9 mouse cellular contexts compared by ENCODE assay signal in genomic region chr5:19909664-19910063, GRCm38 (mm10).
DNase-seq lines count a peak whose midpoint lies in the region; ATAC-seq and TF ChIP-seq lines count a peak whose summit lies in the region.
"Had no signal": no experiment of that assay in that cellular context is flagged by ENCODE, and none has a peak within 500 bp of the region (broad histone marks: within the 10 kb centered on the region; RNA-seq: fewer than 3 reads in every experiment).

No protein-coding gene starts in this region.

- TF ChIP-seq EP300 in lung, postnatal 0 days (IDR thresholded peaks at IDR 0.05): no peak

- H3K4me3 ChIP-seq in lung, postnatal 0 days (ENCODE audit: low read depth, low read length): no peak overlapping the region
- peak overlapping the region; percentile 51 for H3K4me3 ChIP-seq in hindbrain, embryonic 11.5 days (ENCODE audit: low read depth, low read length)
- peak overlapping the region; percentile 48 for H3K4me3 ChIP-seq in midbrain, embryonic 11.5 days (ENCODE audit: low read depth, low read length)
- H3K4me3 ChIP-seq in lung, adult 2 months (replicated peaks; ENCODE audit: extremely low read depth, low read depth, low read length): no peak overlapping the region

- H3K27ac ChIP-seq in lung, postnatal 0 days (ENCODE audit: low read length): no peak overlapping the region
- no peak overlapping the region for H3K27ac ChIP-seq in hindbrain, embryonic 11.5 days (ENCODE audit: low read depth, low read length)
- H3K27ac ChIP-seq in midbrain, embryonic 11.5 days (ENCODE audit: low read depth, low read length): no peak overlapping the region
- H3K27ac ChIP-seq: limb, embryonic 15.5 days had no signal

- no peak for ATAC-seq in lung, postnatal 0 days
- ATAC-seq in hindbrain, embryonic 11.5 days (ENCODE audit: low FRiP score): 0 out of 2 replicates have a peak, but pooled peaks have one; percentile 24
- ATAC-seq in midbrain, embryonic 11.5 days (ENCODE audit: low FRiP score): no peak
- no peak for ATAC-seq in CD4-positive, CD25-positive, alpha-beta regulatory T cell, adult 4 months

- intact Hi-C loops in heart, postnatal 36 days (cut with DNase I): no loop called here

- TF ChIP-seq CTCF in lung, postnatal 0 days (IDR thresholded peaks at IDR 0.05): no peak
- TF ChIP-seq CTCF in lung, adult 2 months (IDR thresholded peaks at IDR 0.05; ENCODE audit: insufficient read depth, low read length): no peak

- no peaks in the 10 kb centered on the region for H3K36me3 ChIP-seq in lung, postnatal 0 days (ENCODE audit: insufficient read depth, low read length)
- no peaks in the 10 kb centered on the region for H3K36me3 ChIP-seq in hindbrain, embryonic 11.5 days (ENCODE audit: control insufficient read depth, insufficient read depth, low read length)
- no peaks in the 10 kb centered on the region for H3K36me3 ChIP-seq in midbrain, embryonic 11.5 days (ENCODE audit: control insufficient read depth, insufficient read depth, low read length)
- H3K36me3 ChIP-seq: limb, embryonic 15.5 days had no signal

- WGBS in lung, postnatal 0 days: 63% methylated on average over 7 of the region's 7 CpGs
- WGBS in hindbrain, embryonic 11.5 days: 76% methylated on average over 7 of the region's 7 CpGs
- 67% methylated on average over 7 of the region's 7 CpGs for WGBS in midbrain, embryonic 11.5 days
- WGBS in lung, adult 2 months: 62% methylated on average over 7 of the region's 7 CpGs

- peak overlapping the region; percentile 46; the same call in 1 of the 2 replicates for H3K4me2 ChIP-seq in lung, postnatal 0 days (replicated peaks; ENCODE audit: low read depth, low read length)
- H3K4me2 ChIP-seq in hindbrain, embryonic 11.5 days (replicated peaks; ENCODE audit: low read depth, low read length): peak overlapping the region; percentile 63
- H3K4me2 ChIP-seq in midbrain, embryonic 11.5 days: peak overlapping the region; percentile 75

- no peak for DNase-seq in lung, postnatal 0 days (ENCODE audit: low spot score)
- no peak for DNase-seq in lung, adult 18-20 months
- DNase-seq in hindbrain, embryonic 11.5 days (ENCODE audit: low spot score): peak; percentile 9
- no peak for DNase-seq in midbrain, embryonic 11.5 days (ENCODE audit: low spot score, missing footprints)
- DNase-seq in spleen, postnatal 4 days (ENCODE audit: low spot score in 2 of 2): no peak
- no peak for DNase-seq in heart, postnatal 36 days
- no peak for DNase-seq in lung, adult 2 months

- H3K4me1 ChIP-seq in lung, postnatal 0 days (ENCODE audit: insufficient read depth, low read depth, low read length): no peaks in the 10 kb centered on the region
- no peaks in the 10 kb centered on the region for H3K4me1 ChIP-seq in hindbrain, embryonic 11.5 days (replicated peaks; ENCODE audit: control insufficient read depth, insufficient read depth, low read length)
- peaks cover 4% of the 10 kb centered on the region for H3K4me1 ChIP-seq in midbrain, embryonic 11.5 days (ENCODE audit: control insufficient read depth, insufficient read depth, low read length)
- H3K4me1 ChIP-seq in lung, adult 2 months (ENCODE audit: control insufficient read depth, insufficient read depth, low read length): no peaks in the 10 kb centered on the region

- no peak overlapping the region for H3K9ac ChIP-seq in lung, postnatal 0 days (replicated peaks; ENCODE audit: low read depth)
- H3K9ac ChIP-seq in hindbrain, embryonic 11.5 days (ENCODE audit: low read depth, low read length): 0 out of 2 replicates have a peak overlapping the region, but pooled peaks have one; percentile 37
- peak overlapping the region; percentile 64; the same call in 1 of the 2 replicates for H3K9ac ChIP-seq in midbrain, embryonic 11.5 days (ENCODE audit: low read length)
- H3K9ac ChIP-seq: limb, embryonic 15.5 days had no signal

- H3K27me3 ChIP-seq in lung, postnatal 0 days (replicated peaks; ENCODE audit: insufficient read depth, low read length): no peaks in the 10 kb centered on the region
- H3K27me3 ChIP-seq in hindbrain, embryonic 11.5 days (ENCODE audit: control insufficient read depth, insufficient read depth, low read length): no peaks in the 10 kb centered on the region
- H3K27me3 ChIP-seq in midbrain, embryonic 11.5 days (ENCODE audit: control insufficient read depth, insufficient read depth, low read length): no peaks in the 10 kb centered on the region

- H3K9me3 ChIP-seq in lung, postnatal 0 days (ENCODE audit: low read length): no peaks in the 10 kb centered on the region
- no peaks in the 10 kb centered on the region for H3K9me3 ChIP-seq in hindbrain, embryonic 11.5 days (ENCODE audit: control insufficient read depth, low read length)
- H3K9me3 ChIP-seq in midbrain, embryonic 11.5 days (ENCODE audit: control insufficient read depth, low read length): no peaks in the 10 kb centered on the region
- H3K9me3 ChIP-seq: limb, embryonic 15.5 days had no signal

- TF ChIP-seq POLR2A in lung, adult 2 months (IDR thresholded peaks at IDR 0.05; ENCODE audit: borderline replicate concordance, extremely low read depth, low read depth, low read length): no peak

Comparison
In these comparisons a context has a peak if more than half of its experiments do, and no peak if none do; other contexts are left out.
1. H3K4me3 ChIP-seq: peak in hindbrain, embryonic 11.5 days (single experiment) and midbrain, embryonic 11.5 days (single experiment); none in lung, postnatal 0 days (single experiment) and lung, adult 2 months (single experiment).
2. Peak in every context shown above with its lines, with median percentiles within 50 percentile points of each other: H3K4me2 ChIP-seq.